10 mouse cellular contexts compared by ENCODE assay signal in genomic region chr11:75232434-75232833, GRCm38 (mm10).
"Had no signal": no experiment of that assay in that cellular context is flagged by ENCODE, and none has a peak within 500 bp of the region (broad histone marks: within the 10 kb centered on the region; RNA-seq: fewer than 3 reads in every experiment).

No protein-coding gene starts in this region.

- DNase-seq: layer of hippocampus, postnatal 36 days had no signal

- H3K9me3 ChIP-seq: kidney, embryonic 15.5 days; limb, embryonic 15.5 days; liver, embryonic 12.5 days; lung, embryonic 15.5 days; megakaryocyte, embryonic 14.5 days; midbrain, embryonic 12.5 days; neural tube, embryonic 15.5 days had no signal

- H3K4me2 ChIP-seq: kidney, embryonic 15.5 days; limb, embryonic 15.5 days; lung, embryonic 15.5 days; midbrain, embryonic 12.5 days; neural tube, embryonic 15.5 days had no signal

- H3K27me3 ChIP-seq: neural tube, embryonic 15.5 days had no signal

- H3K27ac ChIP-seq: kidney, embryonic 15.5 days; limb, embryonic 15.5 days; liver, embryonic 12.5 days; lung, embryonic 15.5 days; macrophage; midbrain, embryonic 12.5 days; neural tube, embryonic 15.5 days; stomach, postnatal 0 days had no signal

- H3K4me3 ChIP-seq: kidney, embryonic 15.5 days; limb, embryonic 15.5 days; liver, embryonic 12.5 days; lung, embryonic 15.5 days; midbrain, embryonic 12.5 days; neural tube, embryonic 15.5 days had no signal

- H3K9ac ChIP-seq: kidney, embryonic 15.5 days; limb, embryonic 15.5 days; liver, embryonic 12.5 days; lung, embryonic 15.5 days; midbrain, embryonic 12.5 days; neural tube, embryonic 15.5 days had no signal

- H3K36me3 ChIP-seq: kidney, embryonic 15.5 days; limb, embryonic 15.5 days; liver, embryonic 12.5 days; lung, embryonic 15.5 days; midbrain, embryonic 12.5 days; neural tube, embryonic 15.5 days had no signal
